Mouse (Mus musculus) left cerebral cortex, postnatal 10 days (tissue): ENCODE measurements at regions not wholly inside any gene's neighbourhood (a gene's known extent, or its start where the extent isn't known, plus 50 kb on each side); places are given as distances from the start of the nearest gene placed in this dataset.
"Not testable (repeated sequence)": the region's sequence is repeated elsewhere in the genome, so short reads cannot be mapped to it uniquely, and the experiment has no call there.

Experiments
- DNase-seq, 2 experiments: peaks; one replicate each; pipeline ENCODE4 v3.0.0; 2021 to 2022; ENCODE audit warnings: low spot score in 2 of 2, mixed read lengths in 1 of 2; ENCODE audit errors: extremely low spot score in 1 of 2
- intact Hi-C: fragments of 180-260 bp; cut with DNase I; formaldehyde crosslinking; loops from one replicate; pipeline ENCODE4 v1.15.1; 2025

- DNase-seq, intact Hi-C loops: not testable (repeated sequence)
Observed at GRCm38 (mm10) chr3:7811301-7811700, 1191.1 kb upstream of the 1700008P02Rik start.

- intact Hi-C loops, DNase-seq: not testable (repeated sequence)
Observed at GRCm38 (mm10) chr3:7805121-7805520, 1184.9 kb upstream of the 1700008P02Rik start.

- DNase-seq, result no peak
- intact Hi-C loops, result no loop called here
Observed at GRCm38 (mm10) chr3:7804209-7804608, 1184.0 kb upstream of the 1700008P02Rik start.

- DNase-seq, result no peak
- intact Hi-C loops, result no loop called here
Observed at GRCm38 (mm10) chr3:7799486-7799885, 1179.2 kb upstream of the 1700008P02Rik start.

GRCm38 (mm10) chr3:7787665-7788064, 1167.4 kb upstream of the 1700008P02Rik start:
- DNase-seq, result peak in 1 of 2 experiments; percentile 22

GRCm38 (mm10) chr3:7785096-7785495, 1164.9 kb upstream of the 1700008P02Rik start:
- intact Hi-C loops, result no loop called here
- DNase-seq, result no peak

More at GRCm38 (mm10) chr3:7787665-7788064, 1167.4 kb upstream of the 1700008P02Rik start:
- intact Hi-C loops, result no loop called here

GRCm38 (mm10) chr3:7755445-7755844, 1135.2 kb upstream of the 1700008P02Rik start:
- DNase-seq, result peak in 1 of 2 experiments; percentile 15
- intact Hi-C loops, result no loop called here

GRCm38 (mm10) chr3:7713741-7714140, 1093.5 kb upstream of the 1700008P02Rik start:
- no peak for DNase-seq

GRCm38 (mm10) chr3:7713130-7713529, 1092.9 kb upstream of the 1700008P02Rik start:
- DNase-seq, result no peak
- intact Hi-C loops, result no loop called here

More at GRCm38 (mm10) chr3:7713741-7714140, 1093.5 kb upstream of the 1700008P02Rik start:
- intact Hi-C loops, result no loop called here

- DNase-seq, result no peak
- intact Hi-C loops, result no loop called here
Observed at GRCm38 (mm10) chr3:7712466-7712865, 1092.2 kb upstream of the 1700008P02Rik start.

- DNase-seq, result no peak
- intact Hi-C loops, result no loop called here
Observed at GRCm38 (mm10) chr3:7708609-7709008, 1088.4 kb upstream of the 1700008P02Rik start.

- intact Hi-C loops, result no loop called here
- no peak for DNase-seq
Observed at GRCm38 (mm10) chr3:7683536-7683935, 1063.3 kb upstream of the 1700008P02Rik start.

GRCm38 (mm10) chr3:7682816-7683215, 1062.6 kb upstream of the 1700008P02Rik start:
- intact Hi-C loops, DNase-seq: not testable (repeated sequence)

- intact Hi-C loops, result no loop called here
- DNase-seq, result no peak
Observed at GRCm38 (mm10) chr3:7682311-7682710, 1062.1 kb upstream of the 1700008P02Rik start.

- intact Hi-C loops, result no loop called here
- peak in 1 of 2 experiments; percentile 19 for DNase-seq
Observed at GRCm38 (mm10) chr3:7669956-7670355, 1049.7 kb upstream of the 1700008P02Rik start.

GRCm38 (mm10) chr3:7667851-7668250, 1047.6 kb upstream of the 1700008P02Rik start:
- intact Hi-C loops, DNase-seq: not testable (repeated sequence)

GRCm38 (mm10) chr3:7666391-7667142, 1046.3 kb upstream of the 1700008P02Rik start:
- not testable (repeated sequence) for DNase-seq

More at GRCm38 (mm10) chr3:7666391-7667142, 1046.3 kb upstream of the 1700008P02Rik start:
- intact Hi-C loops, result not testable (repeated sequence)
